Mouse (Mus musculus): ENCODE measurements around the gene Erich4.

DNA sequence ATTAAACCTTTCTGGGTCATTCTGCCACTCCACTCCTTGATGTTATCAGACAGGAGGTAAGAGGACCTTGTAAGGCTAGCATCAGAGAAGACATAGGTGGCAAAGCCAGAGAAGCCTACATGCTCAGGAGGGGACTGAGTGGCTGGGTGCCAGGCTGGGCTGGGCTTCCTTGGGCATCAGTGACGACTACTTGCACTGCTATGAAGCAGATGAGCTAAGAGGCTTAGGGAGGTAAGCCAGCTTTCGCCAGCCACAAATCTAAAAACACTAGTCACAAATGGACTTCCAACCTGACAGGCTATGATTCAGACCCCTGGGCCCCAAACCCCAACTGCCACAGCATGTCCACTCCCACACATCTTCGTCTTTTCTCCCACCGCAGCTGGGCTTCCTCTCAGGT is 28.9 kb upstream of the Erich4 start:
- TF ChIP-seq POLR2A (IDR thresholded peaks at IDR 0.05; ENCODE audit: insufficient read length, low read depth), result no peak
- TF ChIP-seq E2F4 (IDR thresholded peaks at IDR 0.05; ENCODE audit: insufficient read depth), result no peak
- TF ChIP-seq CEBPB (IDR thresholded peaks at IDR 0.05; ENCODE audit: insufficient read depth, poor library complexity, severe bottlenecking), result no peak
- no peak for TF ChIP-seq USF1 (IDR thresholded peaks at IDR 0.05; ENCODE audit: low read depth)
- TF ChIP-seq POLR2AphosphoS2 (IDR thresholded peaks at IDR 0.05; ENCODE audit: insufficient read length, low read depth), result no peak
- TF ChIP-seq MAX (IDR thresholded peaks at IDR 0.05; ENCODE audit: low read depth), result no peak
- TF ChIP-seq TCF12 (IDR thresholded peaks at IDR 0.05; ENCODE audit: insufficient read depth, poor library complexity, severe bottlenecking), result no peak
- TF ChIP-seq SRF (IDR thresholded peaks at IDR 0.05; ENCODE audit: control insufficient read depth, insufficient read length, low read depth), result no peak
- TF ChIP-seq MYOD1 (IDR thresholded peaks at IDR 0.05; ENCODE audit: control insufficient read depth in 1 of 3, insufficient read length in 2 of 3, low read depth in 2 of 3), result no peak

Data from myocyte (in vitro differentiated cells).